Mouse (Mus musculus) liver, postnatal 0 days (tissue): ENCODE measurements around the gene Stx7.

Experiments
- CTCF ChIP-seq: sonication (generic); IDR thresholded peaks from 2 replicates; pipeline ENCODE4 v1.5.1; 2016; ENCODE audit warnings: antibody characterized with exemption, low read depth
- EP300 ChIP-seq: IDR thresholded peaks from 2 replicates; pipeline ENCODE4 v1.6.1; 2016; ENCODE audit warnings: antibody characterized with exemption, low read depth, mild to moderate bottlenecking

- TF ChIP-seq EP300 = no peak
- TF ChIP-seq CTCF = no peak
These were observed 10.5 kb downstream of the Stx7 start for GRCm38 (mm10) chr10:24159575-24159974.
